Mouse (Mus musculus) left cerebral cortex, adult 2 months (tissue): ENCODE measurements at regions not wholly inside any gene's neighbourhood (a gene's known extent, or its start where the extent isn't known, plus 50 kb on each side); places are given as distances from the start of the nearest gene placed in this dataset.

Experiments used
- DNase-seq, 2 experiments: peaks; one replicate each; pipeline ENCODE4 v3.0.0; 2021 to 2022; ENCODE audit warnings: low spot score in 2 of 2, mixed read lengths in 1 of 2; ENCODE audit errors: extremely low spot score in 1 of 2
- H3K27ac ChIP-seq: fragments of 200-600 bp; 2 replicates; pipeline ENCODE4 v1.8.1; 2022
- H3K4me3 ChIP-seq: fragments of 200-600 bp; 2 replicates; pipeline ENCODE4 v1.8.1; 2022
- CTCF ChIP-seq: fragments of 200-600 bp; IDR thresholded peaks from 2 replicates; pipeline ENCODE4 v1.8.1; 2022; ENCODE audit warnings: antibody characterized with exemption, mild to moderate bottlenecking, moderate library complexity
- intact Hi-C: fragments of 180-260 bp; cut with DNase I; formaldehyde crosslinking; loops from one replicate; pipeline ENCODE4 v1.15.1; 2025

DNA sequence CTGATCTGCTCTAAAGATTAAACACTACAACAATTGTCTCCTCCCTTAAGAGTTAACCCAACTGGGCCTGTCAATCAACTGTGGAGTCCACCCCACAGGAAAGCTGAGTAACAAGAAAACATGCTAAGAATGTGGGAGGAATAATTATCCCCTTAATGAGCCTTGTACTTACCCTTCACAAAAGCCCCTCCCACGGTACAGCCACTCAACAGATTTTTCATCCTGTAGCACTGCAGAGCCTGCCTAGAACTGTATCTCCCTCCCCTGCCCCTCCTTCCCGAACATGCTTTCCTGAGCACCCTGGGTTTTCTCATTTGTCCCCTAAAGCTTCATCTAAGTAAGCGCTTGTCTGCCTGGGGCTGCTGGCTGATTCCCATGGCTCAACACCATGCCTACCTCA, 113.5 kb upstream of the Usp24 start:
- no peak overlapping the region for H3K4me3 ChIP-seq
- intact Hi-C loops = no loop called here
- DNase-seq = no peak
- no peak overlapping the region for H3K27ac ChIP-seq
- TF ChIP-seq CTCF = no peak

DNA sequence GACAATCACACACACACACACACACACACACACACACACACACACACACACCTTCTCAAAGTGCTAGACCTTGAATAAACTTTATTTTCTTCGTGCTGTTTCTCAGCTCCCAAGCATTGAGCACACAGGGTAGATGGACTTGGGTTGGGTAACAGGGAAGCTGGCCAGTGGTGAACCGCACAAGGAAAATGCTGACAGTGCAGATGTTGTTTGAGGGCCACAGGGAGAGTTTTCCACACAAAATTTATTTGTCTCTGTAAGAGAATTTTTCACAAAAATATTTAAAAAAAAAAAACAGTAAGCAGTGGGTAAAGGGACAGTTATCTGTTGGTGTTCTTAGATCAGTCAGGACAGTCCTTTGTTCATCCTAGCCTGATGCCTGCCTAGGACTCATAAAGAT, 110.8 kb upstream of the Usp24 start:
- H3K4me3 ChIP-seq = no peak overlapping the region

GRCm38 (mm10) chr4:106206023-106206422, 110.0 kb upstream of the Usp24 start:
- intact Hi-C loops = no loop called here
- no peak overlapping the region for H3K4me3 ChIP-seq
- H3K27ac ChIP-seq = no peak overlapping the region
- no peak for DNase-seq
- no peak; the same call in none of the 2 replicates for TF ChIP-seq CTCF

More for the DNA sequence above, 110.8 kb upstream of the Usp24 start:
- no peak overlapping the region for H3K27ac ChIP-seq
- TF ChIP-seq CTCF = no peak
- DNase-seq = no peak
- intact Hi-C loops = no loop called here

DNA sequence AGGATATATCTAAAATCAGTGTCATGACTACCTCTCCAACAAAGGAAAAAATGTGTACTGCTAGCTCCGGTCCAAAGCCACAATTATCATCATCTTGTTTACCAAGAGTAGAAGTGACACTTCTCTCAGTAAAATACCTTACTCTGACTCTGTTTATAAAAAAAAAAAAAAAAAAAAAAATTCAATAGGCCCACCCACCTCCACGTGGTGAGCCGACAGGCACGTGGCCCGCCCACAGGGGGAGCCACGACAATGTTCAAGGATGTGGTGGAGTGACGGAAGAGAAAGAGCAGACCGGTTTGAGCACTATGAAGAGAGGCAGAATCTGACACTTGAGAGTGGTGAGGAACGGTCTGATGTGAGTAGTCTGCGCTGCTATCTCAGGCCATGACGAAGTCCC, 106.5 kb upstream of the Usp24 start:
- no peak for TF ChIP-seq CTCF
- DNase-seq = no peak
- H3K4me3 ChIP-seq = no peak overlapping the region
- H3K27ac ChIP-seq = no peak overlapping the region
- intact Hi-C loops = no loop called here

DNA sequence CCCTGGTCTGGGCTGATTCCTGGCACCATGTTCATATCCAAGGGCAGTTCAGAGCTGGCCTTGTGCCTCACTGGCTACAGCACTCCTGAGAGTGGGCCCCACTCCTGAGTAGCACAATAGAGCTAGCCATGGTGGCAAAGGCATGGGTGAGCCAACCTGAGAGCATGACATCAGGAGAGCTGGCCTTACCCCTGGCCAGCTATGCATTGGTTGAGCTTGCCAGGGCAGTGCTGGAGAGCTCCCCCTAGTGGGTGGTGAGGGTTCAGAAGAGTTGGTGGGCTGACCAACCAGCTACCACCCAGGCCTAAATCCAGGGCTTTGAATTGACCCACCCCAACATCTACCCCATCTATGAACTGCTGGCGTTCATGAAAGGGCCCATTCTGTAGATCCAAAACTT, 106.0 kb upstream of the Usp24 start:
- no peak for DNase-seq
- no peak overlapping the region for H3K4me3 ChIP-seq
- no peak overlapping the region for H3K27ac ChIP-seq
- peak; percentile 42 for TF ChIP-seq CTCF
- intact Hi-C loops = no loop called here

- TF ChIP-seq CTCF = no peak
- no peak overlapping the region for H3K27ac ChIP-seq
- no peak for DNase-seq
- intact Hi-C loops = no loop called here
- H3K4me3 ChIP-seq = no peak overlapping the region
These were observed 101.8 kb upstream of the Usp24 start for GRCm38 (mm10) chr4:106214170-106214569.

GRCm38 (mm10) chr4:106220621-106221020, 95.4 kb upstream of the Usp24 start:
- no peak overlapping the region for H3K27ac ChIP-seq
- intact Hi-C loops = loop anchor here (5.0 kb wide), 2 partner anchors 93 to 278 kb away; no protein-coding TSS in a partner anchor
- TF ChIP-seq CTCF = no peak
- no peak overlapping the region for H3K4me3 ChIP-seq
- no peak for DNase-seq

GRCm38 (mm10) chr4:106225184-106225862, 90.7 kb upstream of the Usp24 start:
- DNase-seq = peak; percentile 49 to 59
- TF ChIP-seq CTCF = peak; percentile 90
- intact Hi-C loops = loop anchor here (1.0 to 5.0 kb wide), 2 partner anchors 1073 to 1193 kb away; no protein-coding TSS in a partner anchor

DNA sequence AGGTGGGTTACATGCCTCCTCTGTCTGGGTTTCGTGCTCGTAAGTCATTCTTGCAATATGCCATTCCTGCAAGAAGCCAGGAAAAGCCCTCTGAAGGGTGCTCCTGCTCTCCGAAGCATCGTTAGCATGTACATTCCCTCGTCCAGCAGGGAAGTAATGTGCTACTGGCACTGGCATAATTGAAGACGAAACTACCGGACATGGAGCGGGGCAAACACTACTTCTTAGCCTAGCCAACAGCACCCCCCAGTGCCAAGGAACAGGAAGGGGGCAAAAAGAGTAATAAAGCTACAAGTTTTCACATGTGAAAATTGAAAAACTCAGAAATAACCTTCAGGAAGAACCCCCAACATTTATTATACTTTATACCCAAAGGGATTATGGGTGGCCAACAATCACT, 88.6 kb upstream of the Usp24 start:
- peak; percentile 44 for TF ChIP-seq CTCF
- Histone ChIP-seq H3K4me3 (no peak overlapping the region), H3K27ac (no peak overlapping the region)
- intact Hi-C loops = loop anchor here (2.0 to 5.0 kb wide), 2 partner anchors 1195 to 1317 kb away; no protein-coding TSS in a partner anchor
- DNase-seq = no peak

More at GRCm38 (mm10) chr4:106225184-106225862, 90.7 kb upstream of the Usp24 start:
- Histone ChIP-seq H3K27ac (no peak overlapping the region), H3K4me3 (no peak overlapping the region)

DNA sequence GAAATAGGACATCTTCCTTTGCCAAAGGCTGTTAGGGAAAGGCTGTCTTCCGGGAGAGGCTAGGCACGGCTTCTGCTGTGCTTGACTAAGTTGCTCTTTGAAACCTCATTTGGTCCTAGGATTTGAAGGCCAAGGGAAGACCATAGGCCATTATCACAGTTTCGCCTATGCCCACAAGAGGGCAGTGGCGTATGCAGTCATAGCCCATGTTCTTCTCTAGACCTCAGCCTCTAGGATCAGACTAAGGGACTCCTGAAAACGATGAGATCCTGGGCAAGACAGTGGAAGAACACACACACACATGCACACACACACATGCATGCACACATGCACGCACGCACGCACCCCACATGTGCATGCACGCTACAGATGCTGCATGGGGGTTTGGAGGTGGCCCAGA, 87.5 kb upstream of the Usp24 start:
- peak; percentile 70 to 78 for DNase-seq
- H3K4me3 ChIP-seq = no peak overlapping the region
- TF ChIP-seq CTCF = peak; percentile 94
- intact Hi-C loops = loop anchor here (2.0 to 5.0 kb wide), 2 partner anchors 88 to 1196 kb away; partner anchors contain the start of gene Usp24
- H3K27ac ChIP-seq = no peak overlapping the region

- H3K27ac ChIP-seq = no peak overlapping the region
- no peak for DNase-seq
- H3K4me3 ChIP-seq = no peak overlapping the region
- intact Hi-C loops = loop anchor here (1.0 to 5.0 kb wide), 3 partner anchors 87 to 1197 kb away; partner anchors contain the start of gene Usp24
- no peak for TF ChIP-seq CTCF
These were observed 86.5 kb upstream of the Usp24 start for GRCm38 (mm10) chr4:106229526-106229925.

DNA sequence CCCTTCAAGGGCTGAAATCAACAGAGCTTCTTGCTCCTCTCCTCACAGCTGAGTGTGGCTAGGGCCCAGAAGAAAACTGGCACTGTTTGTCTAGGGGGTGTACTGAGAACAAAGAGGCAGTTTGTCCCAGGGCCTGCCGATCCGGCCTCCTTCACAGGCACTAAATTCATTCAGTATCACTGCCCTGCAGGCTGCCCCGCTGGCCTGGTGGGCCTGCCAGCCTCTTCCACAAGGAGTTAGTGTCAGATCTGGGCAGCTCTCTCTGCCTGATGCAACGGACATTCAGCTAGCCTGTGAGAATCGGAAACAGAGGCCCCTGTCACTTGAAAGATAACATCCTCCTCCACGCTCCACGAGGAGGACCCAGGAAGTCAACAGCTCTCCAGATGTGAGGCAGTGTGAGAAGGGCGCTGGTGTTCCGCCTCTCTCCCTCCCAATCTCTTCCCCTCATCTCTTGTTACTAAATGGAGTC, 83.5 kb upstream of the Usp24 start:
- no peak for TF ChIP-seq CTCF
- DNase-seq = peak; percentile 37 to 48
- Histone ChIP-seq H3K27ac (peak overlapping the region; percentile 75), H3K4me3 (no peak overlapping the region)
- intact Hi-C loops = no loop called here

DNA sequence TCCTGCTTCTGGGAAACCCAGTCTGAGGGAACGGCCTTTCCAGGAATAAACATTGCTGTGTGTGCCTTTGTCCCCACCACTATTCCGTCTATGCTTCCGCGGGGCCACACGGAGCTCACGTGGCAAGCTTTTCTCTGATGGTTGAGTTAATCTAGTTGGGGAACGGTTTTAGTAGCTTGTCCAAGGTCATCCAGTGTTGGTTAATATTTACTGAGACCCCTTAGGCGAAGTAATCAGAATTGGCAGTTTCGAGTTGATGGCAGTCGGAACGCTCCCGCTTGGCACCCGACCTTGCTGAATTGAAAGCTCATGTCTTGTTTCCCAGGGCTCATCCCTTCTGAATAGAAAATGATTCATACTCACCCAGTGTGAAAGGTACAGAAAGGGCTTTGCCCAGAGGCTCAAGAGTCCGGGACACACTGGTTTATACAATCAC, 71.6 kb upstream of the Usp24 start:
- TF ChIP-seq CTCF = no peak
- no peak for DNase-seq
- Histone ChIP-seq H3K27ac (0 out of 2 replicates have a peak overlapping the region, but pooled peaks have one; percentile 6), H3K4me3 (no peak overlapping the region)
- intact Hi-C loops = no loop called here
